Mouse (Mus musculus): ENCODE measurements at regions not wholly inside any gene's neighbourhood (a gene's known extent, or its start where the extent isn't known, plus 50 kb on each side); places are given as distances from the start of the nearest gene placed in this dataset.

DNA sequence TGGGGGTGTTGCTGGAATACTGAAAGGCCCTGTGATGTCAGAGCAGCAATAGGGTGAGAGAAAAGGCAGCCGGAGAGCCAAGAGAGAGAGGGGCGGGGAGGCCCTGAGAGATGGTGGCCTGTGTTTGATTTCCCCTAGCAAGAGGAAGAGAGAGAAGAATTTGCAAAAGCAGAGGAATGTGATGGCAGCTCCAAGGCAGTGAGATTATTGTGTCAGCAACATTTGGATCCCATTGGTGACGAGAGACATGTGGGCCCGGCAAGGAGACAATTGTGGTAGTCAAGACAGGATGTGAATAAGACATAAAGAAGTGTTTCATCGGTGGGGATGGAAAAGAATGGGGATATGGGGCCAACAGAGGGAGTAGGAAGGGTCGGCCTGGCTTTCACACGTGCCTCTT lies 138.3 kb downstream of the Zfp36l1 start:
- peaks cover 59% of the 10 kb centered on the region for H3K4me1 ChIP-seq
- WGBS = 15% methylated on average over 7 of the region's 7 CpGs
- 0 out of 2 replicates have a peak overlapping the region, but pooled peaks have one; percentile 9 for H3K4me2 ChIP-seq
- H3K9ac ChIP-seq = no peak overlapping the region
- no peaks in the 10 kb centered on the region for H3K9me3 ChIP-seq
- H3K36me3 ChIP-seq = no peaks in the 10 kb centered on the region
- ATAC-seq (ENCODE audit: insufficient number of reproducible peaks, insufficient read depth, low FRiP score, low TSS enrichment, low read depth) = no peak
- peak overlapping the region; percentile 90 for H3K27ac ChIP-seq
- H3K27me3 ChIP-seq = no peaks in the 10 kb centered on the region
- H3K4me3 ChIP-seq = no peak overlapping the region

DNA sequence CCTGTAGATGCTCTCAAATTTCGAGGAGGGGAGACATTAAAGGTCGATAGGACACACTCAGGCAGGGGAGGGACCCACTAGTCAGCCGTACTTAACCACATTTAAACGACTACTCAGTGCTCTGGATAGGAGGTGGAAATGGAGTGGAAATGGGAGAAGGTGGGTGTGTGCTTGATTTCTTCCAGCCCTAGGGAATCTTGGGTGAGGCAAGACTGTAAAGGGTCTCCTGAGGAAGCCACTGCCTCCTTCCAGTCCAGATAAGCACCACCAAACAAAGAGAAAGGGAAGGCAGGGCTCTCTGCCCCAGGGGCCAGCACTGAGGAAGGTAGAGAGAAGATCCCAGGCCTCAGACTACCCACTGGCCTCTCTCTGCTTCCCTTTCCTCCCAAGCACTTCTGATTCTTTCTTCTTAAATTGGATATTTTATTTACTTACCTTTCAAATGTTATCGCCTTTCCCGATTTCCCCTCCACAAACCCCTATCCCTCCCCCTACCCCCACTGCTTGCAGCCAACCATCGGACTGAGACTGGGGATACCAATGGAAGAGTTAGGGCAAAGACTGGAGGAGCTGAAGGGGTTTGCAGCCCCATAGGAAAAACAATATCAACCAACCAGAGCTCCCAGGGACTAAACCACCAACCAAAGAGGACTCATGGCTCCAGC lies 139.1 kb downstream of the Zfp36l1 start:
- H3K4me1 ChIP-seq = peaks cover 66% of the 10 kb centered on the region

DNA sequence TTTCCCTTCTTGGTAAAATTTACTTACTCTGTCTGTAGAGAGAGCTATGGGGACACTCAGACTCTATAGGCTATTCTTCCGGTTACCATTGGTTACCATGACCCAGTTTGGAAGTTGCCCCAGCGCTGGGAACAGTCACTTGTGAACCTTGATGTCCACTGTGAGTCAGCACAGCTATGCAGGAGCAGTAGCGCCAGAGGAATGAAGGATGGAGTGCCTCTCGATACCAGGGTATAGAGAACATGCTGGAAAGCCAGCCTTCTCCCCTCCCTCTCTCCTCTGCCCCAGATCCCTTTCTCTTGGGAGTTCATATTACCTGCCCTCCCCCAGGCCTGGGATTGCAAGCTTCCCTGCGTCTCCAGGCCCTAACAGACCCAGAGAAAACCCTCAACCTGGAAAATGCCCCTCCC lies 141.8 kb downstream of the Zfp36l1 start:
- 0 out of 2 replicates have a peak overlapping the region, but pooled peaks have one; percentile 17 for H3K9ac ChIP-seq
- WGBS = 40% methylated on average over 5 of the region's 5 CpGs
- H3K27me3 ChIP-seq = no peaks in the 10 kb centered on the region
- peak overlapping the region; percentile 90 for H3K27ac ChIP-seq
- no peaks in the 10 kb centered on the region for H3K36me3 ChIP-seq
- no peak overlapping the region for H3K4me3 ChIP-seq
- H3K4me2 ChIP-seq = no peak overlapping the region
- H3K4me1 ChIP-seq = peaks cover 87% of the 10 kb centered on the region
- no peak for ATAC-seq (ENCODE audit: insufficient number of reproducible peaks, insufficient read depth, low FRiP score, low TSS enrichment, low read depth)
- no peaks in the 10 kb centered on the region for H3K9me3 ChIP-seq

More for the DNA sequence above, 139.1 kb downstream of the Zfp36l1 start:
- H3K9ac ChIP-seq = no peak overlapping the region
- H3K4me3 ChIP-seq = no peak overlapping the region
- no peaks in the 10 kb centered on the region for H3K27me3 ChIP-seq
- H3K36me3 ChIP-seq = no peaks in the 10 kb centered on the region
- no peak for ATAC-seq (ENCODE audit: insufficient number of reproducible peaks, insufficient read depth, low FRiP score, low TSS enrichment, low read depth)
- WGBS = 68% methylated on average over 7 of the region's 7 CpGs
- H3K27ac ChIP-seq = peak overlapping the region; percentile 90
- H3K9me3 ChIP-seq = no peaks in the 10 kb centered on the region
- no peak overlapping the region for H3K4me2 ChIP-seq

DNA sequence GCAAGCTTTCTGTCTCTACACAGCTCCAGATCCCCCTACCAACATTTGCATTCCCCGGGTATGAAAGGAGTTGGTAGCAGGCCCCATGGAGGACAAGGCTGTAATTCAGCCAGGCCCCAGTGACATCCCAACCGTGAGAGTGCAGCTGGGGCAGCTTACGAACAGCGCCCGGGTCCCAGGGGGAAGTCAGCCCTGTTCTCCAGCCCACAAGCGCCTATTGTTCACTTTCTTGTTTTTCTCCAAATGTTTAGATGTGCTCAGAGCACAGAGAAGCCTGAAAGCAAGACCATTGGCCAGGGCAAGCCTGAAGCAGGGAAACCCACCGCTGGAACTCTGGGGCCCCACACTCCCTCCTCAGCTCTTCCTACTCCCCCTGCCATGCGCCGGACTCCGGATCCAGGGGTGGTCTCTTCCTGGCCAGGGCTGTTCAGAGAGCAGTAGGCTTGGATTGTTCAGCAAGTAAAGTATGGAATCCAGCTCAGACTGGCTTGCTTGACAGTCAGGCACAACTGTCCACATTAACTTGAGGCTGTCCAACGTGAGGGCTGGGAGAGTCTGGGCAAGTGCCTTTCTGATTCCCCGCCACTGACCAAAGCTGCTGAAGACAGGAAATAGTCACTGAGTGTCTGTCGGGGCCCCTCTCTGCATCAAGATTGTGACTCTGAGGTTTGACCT lies 142.4 kb downstream of the Zfp36l1 start:
- 28% methylated on average over 13 of the region's 13 CpGs for WGBS
- H3K9ac ChIP-seq = peak overlapping the region; percentile 58
- H3K27ac ChIP-seq = peak overlapping the region; percentile 90
- H3K27me3 ChIP-seq = no peaks in the 10 kb centered on the region
- no peak overlapping the region for H3K4me2 ChIP-seq
- ATAC-seq (ENCODE audit: insufficient number of reproducible peaks, insufficient read depth, low FRiP score, low TSS enrichment, low read depth) = no peak; the same call in 1 of the 2 replicates
- H3K9me3 ChIP-seq = no peaks in the 10 kb centered on the region
- no peaks in the 10 kb centered on the region for H3K36me3 ChIP-seq
- H3K4me3 ChIP-seq = no peak overlapping the region
- H3K4me1 ChIP-seq = peaks cover 87% of the 10 kb centered on the region

DNA sequence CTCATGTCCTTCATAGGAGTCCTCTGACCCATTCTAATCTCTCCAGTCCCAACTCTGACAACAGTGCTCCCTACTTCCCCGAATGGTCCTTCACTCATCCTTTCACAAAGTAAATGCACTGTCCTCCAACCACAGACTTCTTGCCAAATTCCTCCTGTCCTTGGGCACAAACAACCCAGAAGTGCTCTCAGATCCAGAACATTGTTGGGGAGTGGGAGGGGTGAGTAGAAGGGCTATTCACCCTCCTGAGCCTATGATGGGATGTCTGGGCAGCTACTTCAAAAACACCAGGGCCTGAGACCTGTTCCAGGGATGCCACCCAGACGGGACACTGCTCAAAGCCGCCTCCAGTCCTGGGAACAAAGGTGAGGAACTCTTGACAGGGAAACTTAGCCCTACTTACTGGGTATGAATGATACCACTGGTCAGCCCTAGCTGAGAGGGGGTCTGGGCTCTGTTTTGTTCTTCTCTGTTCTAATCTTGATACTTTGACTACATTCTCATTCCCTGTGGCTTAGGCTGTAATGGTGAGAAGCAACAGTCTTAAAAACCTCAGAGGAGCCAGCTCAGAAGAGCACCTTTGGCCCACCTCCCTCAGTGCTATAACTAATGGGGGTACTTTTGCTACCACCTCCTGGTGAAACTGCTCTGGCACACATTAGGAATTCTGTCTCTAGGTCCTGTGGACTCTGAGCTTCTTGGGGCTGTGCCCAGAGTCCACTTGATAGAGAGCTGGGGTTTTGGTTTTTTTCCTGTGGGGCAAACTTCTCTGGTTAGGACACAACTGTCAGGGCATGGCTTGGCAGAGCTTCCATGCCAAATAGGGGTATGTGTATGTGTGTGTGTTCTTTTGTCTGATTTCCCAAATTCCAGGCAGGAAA lies 143.2 kb downstream of the Zfp36l1 start:
- Histone ChIP-seq H3K9ac (no peak overlapping the region), H3K27ac (peak overlapping the region; percentile 90), H3K4me3 (no peak overlapping the region), H3K4me2 (no peak overlapping the region), H3K27me3 (no peaks in the 10 kb centered on the region), H3K4me1 (peaks cover 86% of the 10 kb centered on the region), H3K9me3 (no peaks in the 10 kb centered on the region), H3K36me3 (no peaks in the 10 kb centered on the region)
- WGBS = 88% methylated on average over 3 of the region's 3 CpGs
- ATAC-seq (ENCODE audit: insufficient number of reproducible peaks, insufficient read depth, low FRiP score, low TSS enrichment, low read depth) = no peak

DNA sequence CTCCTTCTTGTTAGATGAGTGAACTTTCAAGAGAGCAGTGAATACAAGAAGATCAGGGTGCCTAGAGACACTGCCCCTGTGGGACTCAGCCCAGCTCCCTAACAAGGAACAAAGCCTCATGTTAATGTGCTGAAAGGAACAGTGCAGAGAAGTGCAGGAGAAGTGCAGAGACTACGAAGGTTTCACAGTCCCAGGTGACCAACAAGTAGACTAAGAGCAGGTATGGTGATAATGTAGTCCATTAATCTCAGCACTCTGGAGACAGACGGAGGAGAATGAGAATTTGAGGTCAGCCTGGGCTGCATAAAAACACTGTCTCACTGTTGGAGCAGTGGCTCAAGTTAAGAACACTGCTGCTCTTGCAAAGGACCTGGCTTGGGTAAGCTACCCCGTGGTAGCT lies 144.1 kb downstream of the Zfp36l1 start:
- Histone ChIP-seq H3K4me3 (no peak overlapping the region), H3K9ac (no peak overlapping the region), H3K9me3 (no peaks in the 10 kb centered on the region), H3K27me3 (no peaks in the 10 kb centered on the region), H3K36me3 (no peaks in the 10 kb centered on the region), H3K4me2 (no peak overlapping the region), H3K27ac (peak overlapping the region; percentile 90), H3K4me1 (peaks cover 78% of the 10 kb centered on the region)
- no peak for ATAC-seq (ENCODE audit: insufficient number of reproducible peaks, insufficient read depth, low FRiP score, low TSS enrichment, low read depth)
- WGBS = 60% methylated on average over 3 of the region's 3 CpGs

DNA sequence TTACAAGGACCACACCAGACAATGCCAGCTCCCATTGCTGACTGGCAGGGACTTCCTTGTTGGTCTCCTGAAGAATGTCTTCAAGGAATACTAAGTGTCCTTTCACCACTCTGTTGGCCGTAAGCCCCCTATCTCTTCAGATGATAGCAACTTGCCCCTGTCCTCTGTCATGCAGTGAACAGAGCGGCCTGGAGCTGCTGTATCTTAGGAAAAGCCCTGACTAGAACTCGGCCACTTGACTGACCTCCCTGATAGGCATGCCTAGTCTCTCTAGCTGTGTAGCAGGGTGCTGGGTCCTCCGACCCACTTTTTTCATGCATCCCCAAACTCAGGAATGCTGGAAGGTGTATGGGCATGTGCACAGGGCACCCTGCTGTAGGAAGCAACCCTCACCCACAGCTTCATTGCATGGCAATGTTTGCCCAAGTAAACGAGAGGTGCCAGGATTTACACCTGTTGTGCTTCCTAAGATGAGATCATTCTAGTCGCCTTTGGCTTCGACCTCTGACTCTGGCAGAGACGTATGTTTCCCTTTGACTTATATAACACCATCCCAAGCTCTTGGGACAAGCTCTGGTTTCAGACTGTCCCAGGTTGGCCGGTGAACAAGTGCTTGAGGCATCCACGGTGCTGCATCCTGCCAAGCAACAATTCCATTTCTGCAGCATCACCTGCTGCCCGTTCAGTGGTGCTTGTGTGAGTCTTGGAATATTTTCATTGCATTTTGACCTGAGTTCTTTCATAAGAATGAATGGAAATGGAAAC lies 145.1 kb downstream of the Zfp36l1 start:
- Histone ChIP-seq H3K4me2 (no peak overlapping the region), H3K27ac (peak overlapping the region; percentile 90), H3K4me1 (peaks cover 76% of the 10 kb centered on the region), H3K4me3 (no peak overlapping the region), H3K36me3 (no peaks in the 10 kb centered on the region), H3K9me3 (no peaks in the 10 kb centered on the region), H3K9ac (no peak overlapping the region), H3K27me3 (no peaks in the 10 kb centered on the region)
- 70% methylated on average over 11 of the region's 11 CpGs for WGBS
- no peak for ATAC-seq (ENCODE audit: insufficient number of reproducible peaks, insufficient read depth, low FRiP score, low TSS enrichment, low read depth)

DNA sequence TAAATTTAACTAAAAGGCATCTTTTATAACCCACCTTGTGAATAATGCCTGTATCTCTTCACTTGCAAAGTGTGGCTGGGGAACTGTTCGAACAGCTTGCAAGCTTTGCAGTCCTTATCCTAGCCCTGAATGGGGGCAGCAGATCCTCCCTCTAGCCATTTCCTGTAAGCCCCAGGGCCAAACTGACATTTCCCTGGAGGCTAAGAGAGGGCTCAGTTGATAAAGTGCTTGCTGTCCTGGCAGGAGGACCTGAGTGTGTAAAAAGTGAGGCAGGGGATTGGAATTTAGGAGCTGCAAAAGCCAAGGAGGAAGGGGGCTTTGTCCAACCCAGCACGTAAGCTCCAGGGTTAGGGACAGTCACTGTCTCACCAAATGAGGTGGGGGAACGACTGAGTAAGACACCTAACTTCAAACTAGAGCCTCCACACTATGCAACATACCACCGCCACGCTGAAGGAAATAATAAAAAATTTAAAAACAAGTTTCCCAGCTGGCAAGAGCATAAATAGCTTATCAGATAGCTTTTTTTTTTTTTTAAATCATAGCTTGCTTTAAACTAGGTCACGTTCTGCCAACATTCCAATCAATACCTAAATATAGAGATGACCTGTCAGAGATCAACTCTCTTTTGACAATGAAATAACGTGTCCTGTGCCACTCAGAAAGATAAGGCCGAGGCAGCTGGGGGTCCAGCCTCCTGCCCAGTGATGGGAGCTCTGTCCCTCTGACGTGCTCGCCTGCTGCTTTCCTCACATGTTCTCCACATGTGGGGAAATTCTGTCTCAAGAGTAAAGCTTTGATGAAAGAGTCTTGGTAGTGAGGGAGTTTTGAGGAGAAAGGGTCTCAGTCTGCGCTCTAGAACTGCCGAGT lies 146.0 kb downstream of the Zfp36l1 start:
- 52% methylated on average over 12 of the region's 12 CpGs for WGBS

DNA sequence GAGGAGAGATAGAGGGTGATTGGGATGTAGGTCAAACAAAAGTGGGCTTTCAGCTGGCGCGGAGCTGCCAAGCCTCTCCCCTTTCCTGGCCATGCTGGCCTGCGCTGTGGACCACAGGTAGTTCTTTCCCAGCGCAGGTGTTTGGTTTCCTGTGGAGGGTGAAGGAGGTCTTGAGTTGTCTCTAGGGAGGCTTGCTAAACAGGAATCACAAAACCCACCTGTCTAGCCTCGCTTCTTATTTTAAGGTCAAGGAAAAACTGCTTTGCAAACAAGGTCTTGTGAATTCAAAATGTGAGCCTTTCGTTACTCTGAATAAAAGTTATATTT lies 146.6 kb downstream of the Zfp36l1 start:
- no peak for ATAC-seq (ENCODE audit: insufficient number of reproducible peaks, insufficient read depth, low FRiP score, low TSS enrichment, low read depth)
- no peaks in the 10 kb centered on the region for H3K27me3 ChIP-seq
- H3K36me3 ChIP-seq = no peaks in the 10 kb centered on the region
- H3K27ac ChIP-seq = peak overlapping the region; percentile 78
- 49% methylated on average over 6 of the region's 6 CpGs for WGBS
- H3K4me2 ChIP-seq = peak overlapping the region; percentile 66
- H3K9ac ChIP-seq = peak overlapping the region; percentile 76; the same call in 1 of the 2 replicates
- no peaks in the 10 kb centered on the region for H3K9me3 ChIP-seq
- H3K4me1 ChIP-seq = peaks cover 67% of the 10 kb centered on the region
- H3K4me3 ChIP-seq = no peak overlapping the region

More for the DNA sequence above, 146.0 kb downstream of the Zfp36l1 start:
- no peak overlapping the region for H3K4me2 ChIP-seq
- H3K4me1 ChIP-seq = peaks cover 73% of the 10 kb centered on the region
- peak overlapping the region; percentile 78 for H3K27ac ChIP-seq
- H3K9me3 ChIP-seq = no peaks in the 10 kb centered on the region
- no peak overlapping the region for H3K9ac ChIP-seq
- H3K36me3 ChIP-seq = no peaks in the 10 kb centered on the region
- no peak overlapping the region for H3K4me3 ChIP-seq
- no peak for ATAC-seq (ENCODE audit: insufficient number of reproducible peaks, insufficient read depth, low FRiP score, low TSS enrichment, low read depth)
- no peaks in the 10 kb centered on the region for H3K27me3 ChIP-seq

DNA sequence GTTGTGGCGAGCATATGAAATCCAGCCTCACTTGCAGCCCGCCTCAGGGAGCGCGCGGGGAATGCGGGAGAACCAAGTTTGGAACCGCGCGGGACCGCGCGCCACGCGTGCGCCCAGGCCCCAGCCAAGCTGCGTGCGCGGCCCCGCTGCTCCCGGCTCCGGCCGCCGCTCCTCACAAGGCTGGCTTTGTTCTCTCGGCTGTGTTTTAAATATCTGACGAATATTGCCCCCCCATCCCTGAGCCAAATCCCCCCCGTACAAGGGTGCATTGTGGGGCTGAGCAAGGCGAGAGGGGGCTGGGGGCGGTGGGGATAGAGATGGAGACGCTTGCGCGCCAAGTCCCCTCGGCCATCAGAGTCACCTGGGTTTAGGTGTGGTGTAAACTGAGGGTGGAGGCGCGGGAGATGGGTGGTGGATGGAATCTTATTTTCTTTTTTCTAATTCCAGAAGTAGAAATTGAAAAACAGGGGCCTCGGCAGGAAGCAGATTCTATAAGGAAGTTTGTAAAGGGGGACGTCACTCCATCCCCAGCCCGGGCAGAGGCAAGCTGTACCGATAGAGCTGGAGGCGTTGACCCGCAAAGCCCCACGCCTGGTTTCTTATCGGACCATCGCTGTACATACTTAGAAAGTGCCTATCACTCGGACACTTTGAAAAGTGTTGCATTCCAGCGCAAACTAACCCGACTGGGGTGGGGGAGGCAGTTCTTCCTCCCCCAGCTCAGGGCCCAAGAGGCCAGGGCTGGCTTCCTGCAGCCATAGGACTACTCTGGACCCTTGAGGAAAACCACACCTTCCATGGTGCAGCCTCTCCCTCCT lies 147.1 kb downstream of the Zfp36l1 start:
- peak overlapping the region; percentile 66 for H3K4me2 ChIP-seq
- no peaks in the 10 kb centered on the region for H3K27me3 ChIP-seq
- no peaks in the 10 kb centered on the region for H3K36me3 ChIP-seq
- H3K27ac ChIP-seq = peak overlapping the region; percentile 78
- peak overlapping the region; percentile 38 for H3K4me3 ChIP-seq
- H3K9ac ChIP-seq = peak overlapping the region; percentile 76
- H3K4me1 ChIP-seq = peaks cover 62% of the 10 kb centered on the region
- peak; percentile 68; the same call in 1 of the 2 replicates for ATAC-seq (ENCODE audit: insufficient number of reproducible peaks, insufficient read depth, low FRiP score, low TSS enrichment, low read depth)
- H3K9me3 ChIP-seq = no peaks in the 10 kb centered on the region
- WGBS = 2% methylated on average over 46 of the region's 46 CpGs
